Mouse (Mus musculus): Measurements from ENCODE around the gene Zmat5. TPM values are rescaled to one million over a fixed set of nuclear protein-coding genes. Genes with fewer than 3 reads are reported as not detected.

Zmat5 gene
- total RNA-seq, 4 experiments from 2014 or later, result 46.3 to 69.2 (median 59.1) TPM

DNA sequence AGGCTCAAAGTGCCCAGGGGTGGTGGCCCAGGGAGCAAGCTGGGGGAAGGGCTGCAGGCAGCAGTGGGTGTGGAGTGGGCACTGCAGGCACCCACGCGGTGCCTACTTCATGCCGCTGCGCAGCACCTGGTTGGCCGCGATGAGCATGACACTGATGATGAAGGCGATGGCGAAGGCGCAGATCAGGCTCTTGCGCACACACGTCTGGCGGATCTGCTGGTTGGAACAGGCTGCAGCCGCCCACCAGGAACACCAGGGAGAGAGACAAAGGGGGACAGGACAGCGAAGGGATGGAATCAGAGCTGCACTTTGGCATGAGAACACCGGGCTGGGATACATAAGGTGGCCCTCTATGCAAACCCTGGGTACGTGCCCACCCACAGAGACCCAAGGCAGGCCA lies 34.2 kb downstream of the Zmat5 start:
- DNase-seq, result no peak

DNA sequence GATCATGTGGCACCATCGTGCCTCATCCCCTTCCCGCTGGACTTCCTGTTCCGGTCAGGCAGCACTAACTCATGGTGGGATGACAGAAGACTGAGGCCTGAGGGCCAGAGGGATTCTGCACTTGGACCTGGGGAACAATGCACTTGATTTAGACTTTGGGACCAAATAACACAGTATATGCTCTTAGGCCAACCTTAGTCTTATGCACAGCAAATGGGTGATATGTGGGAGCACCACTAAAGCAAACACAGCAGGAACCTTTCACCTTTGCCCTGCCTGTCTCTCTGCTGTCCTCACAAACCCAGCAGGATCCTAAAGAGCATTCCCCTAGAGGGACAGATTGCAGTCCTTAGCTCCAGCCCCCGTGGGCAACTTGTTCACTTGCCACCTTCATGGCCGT lies 36.3 kb downstream of the Zmat5 start:
- no peak for DNase-seq

DNA sequence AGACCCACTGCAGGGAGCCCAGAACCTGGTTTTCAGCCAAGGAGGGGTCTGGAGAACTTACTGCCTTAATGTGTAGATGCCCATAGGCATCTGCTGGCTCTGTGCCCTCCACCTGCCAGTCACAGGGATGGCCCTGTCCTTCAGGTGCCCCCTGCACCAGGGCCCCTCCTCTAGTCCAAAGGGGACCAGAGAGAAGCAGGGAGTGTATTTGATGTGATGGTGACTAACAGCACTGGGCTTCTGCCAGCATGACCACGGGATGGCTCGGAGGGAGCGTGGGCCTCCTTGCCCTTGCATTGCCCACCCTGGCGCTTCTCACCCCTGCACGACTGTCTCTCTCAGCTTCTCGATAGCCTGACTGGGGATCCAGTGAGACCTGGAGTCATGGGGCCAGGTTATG lies 40.2 kb downstream of the Zmat5 start:
- no peak for DNase-seq

DNA sequence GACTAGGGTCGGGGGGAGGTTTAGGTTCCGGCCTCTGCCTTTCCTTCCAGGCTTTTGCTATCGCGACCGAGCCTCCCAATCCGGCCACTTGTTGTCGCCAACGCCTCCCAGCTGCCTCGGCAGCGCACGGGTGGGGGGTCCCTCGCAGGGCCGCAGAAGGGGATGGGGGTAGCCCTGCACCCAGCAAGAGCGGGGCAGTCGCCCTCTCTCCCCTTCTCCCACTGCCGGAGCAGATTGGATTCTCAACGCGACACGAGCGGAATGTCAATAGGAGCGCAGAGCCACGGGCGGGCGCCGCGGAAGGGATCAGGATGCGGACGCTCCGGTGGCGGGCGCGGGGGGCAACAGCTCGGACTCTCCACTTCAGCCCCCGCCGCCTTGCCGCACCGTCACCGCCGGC lies 41.5 kb downstream of the Zmat5 start:
- DNase-seq, result no peak

DNA sequence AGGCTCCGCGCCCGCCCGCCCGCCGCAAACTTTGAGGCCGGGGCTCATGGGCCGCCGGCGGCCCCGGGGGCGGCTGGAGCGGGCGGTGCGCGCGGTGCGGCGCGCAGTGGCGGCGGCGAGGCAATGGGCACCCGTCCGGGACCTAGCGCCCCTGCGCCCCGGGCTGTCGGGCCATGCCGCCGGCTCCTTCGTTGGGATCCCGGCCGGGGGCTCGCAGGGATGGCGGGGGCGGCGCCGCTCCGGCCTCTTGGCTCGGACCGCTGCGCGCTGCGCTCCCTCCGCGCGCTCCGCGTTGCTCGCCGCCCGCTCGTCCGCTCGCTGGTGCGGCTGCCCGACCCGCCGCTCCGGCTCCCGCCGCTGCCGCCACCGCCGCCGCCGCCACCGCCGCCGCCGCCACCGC lies 42.3 kb downstream of the Zmat5 start, which contains the start of gene Cabp7:
Gene Cabp7 (minus strand): TSS at position 46 of the 400 bp plus-strand sequence.
- DNase-seq, result no peak

DNA sequence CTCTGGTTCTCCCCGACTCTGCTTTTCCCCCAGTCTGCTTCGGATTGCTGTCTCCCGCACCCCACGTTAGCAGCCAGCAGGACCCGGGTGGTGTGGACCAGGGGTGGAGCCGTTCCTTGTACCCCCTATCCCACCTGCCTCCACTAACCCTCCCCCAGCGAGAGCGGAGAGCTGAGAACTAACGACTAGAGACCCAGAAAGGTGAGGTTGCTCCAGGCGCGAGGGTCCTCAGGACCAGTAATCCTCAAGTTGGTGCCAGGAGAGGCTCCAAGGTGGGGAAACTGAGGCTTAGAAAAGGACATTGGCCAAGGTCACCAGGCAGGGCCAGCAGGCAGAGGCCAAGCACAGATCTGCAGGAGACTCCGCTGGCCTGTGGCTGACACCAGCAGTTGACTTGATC lies 42.8 kb downstream of the Zmat5 start:
- DNase-seq, result no peak

DNA sequence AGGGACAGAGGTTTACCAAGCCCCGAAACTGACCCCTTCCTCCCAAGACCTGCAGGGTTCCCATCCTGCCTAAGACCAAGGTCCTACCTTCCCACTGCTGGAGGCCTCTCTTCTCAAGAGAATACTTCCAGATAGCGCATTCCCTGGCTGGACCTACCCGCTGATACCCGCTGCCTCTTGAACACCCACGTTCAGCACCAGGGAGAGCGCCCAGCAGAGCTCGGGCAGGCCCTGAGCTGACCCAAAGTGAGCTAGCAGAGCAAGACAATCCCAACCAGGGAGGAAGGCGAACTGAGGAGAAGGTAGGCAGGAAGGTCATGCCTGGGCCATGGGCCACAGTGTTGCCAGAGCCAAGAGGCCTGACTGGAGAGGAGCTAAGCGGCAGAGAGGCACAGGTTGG lies 45.8 kb downstream of the Zmat5 start:
- peak; percentile 58 for DNase-seq

DNA sequence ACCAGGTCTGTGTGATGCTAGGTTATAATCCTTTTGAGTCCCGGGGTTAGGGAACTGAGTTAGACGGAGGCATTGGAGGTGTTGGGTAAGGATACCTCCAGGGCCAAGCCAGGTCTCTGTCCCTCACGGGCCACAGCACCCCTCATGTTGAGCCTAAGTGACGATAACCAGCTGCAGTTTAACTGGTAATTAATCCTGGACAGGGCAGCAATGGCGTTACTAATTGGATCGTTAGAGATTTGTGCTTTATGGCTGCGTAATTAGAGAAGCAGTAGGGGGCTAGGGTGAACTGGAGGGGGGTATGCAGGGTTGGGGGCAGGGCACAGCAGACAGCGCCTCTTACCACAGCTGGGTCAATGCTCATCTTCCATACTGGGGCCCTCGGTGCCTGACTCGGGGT lies 48.4 kb downstream of the Zmat5 start:
- no peak for DNase-seq

DNA sequence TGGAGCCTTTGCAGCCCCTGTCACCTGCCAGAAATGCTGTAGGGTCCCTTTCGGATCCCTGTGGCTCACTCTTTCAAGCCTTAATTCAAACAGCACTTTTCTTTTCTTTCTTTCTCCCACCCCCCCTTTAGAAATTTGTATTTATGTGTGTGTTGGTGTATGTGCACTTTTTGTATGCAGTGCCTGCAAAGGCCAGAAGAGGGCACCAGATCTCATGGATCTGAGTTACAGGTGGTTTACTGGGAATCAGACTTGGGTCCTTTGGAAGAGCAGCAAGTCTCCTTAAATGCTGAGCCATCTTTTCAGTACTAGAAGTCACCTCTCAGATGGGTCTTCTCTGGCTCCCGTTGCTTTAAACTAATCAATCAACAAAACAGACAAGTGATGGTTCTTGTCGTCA lies 49.6 kb downstream of the Zmat5 start:
- DNase-seq, result no peak

DNA sequence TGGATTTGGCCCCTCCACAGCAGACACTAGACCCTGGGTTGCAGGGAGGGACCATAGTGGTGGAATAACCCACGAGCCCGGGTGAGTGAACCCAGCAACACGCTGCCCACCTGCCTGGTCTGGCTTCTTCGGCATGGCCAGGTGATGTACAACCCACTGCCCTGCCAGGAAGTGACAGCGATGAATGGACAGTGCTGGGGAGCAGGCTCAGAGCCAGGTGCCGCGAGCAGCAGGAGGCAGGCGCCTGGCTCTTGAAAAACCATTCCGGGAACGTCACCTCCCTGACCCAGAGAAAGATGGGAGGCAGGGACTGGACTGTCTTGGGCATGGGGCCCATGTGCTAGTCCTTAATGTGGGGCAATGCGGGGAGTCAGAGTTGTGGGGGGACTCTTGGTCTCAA lies 50.4 kb downstream of the Zmat5 start:
- no peak for DNase-seq

DNA sequence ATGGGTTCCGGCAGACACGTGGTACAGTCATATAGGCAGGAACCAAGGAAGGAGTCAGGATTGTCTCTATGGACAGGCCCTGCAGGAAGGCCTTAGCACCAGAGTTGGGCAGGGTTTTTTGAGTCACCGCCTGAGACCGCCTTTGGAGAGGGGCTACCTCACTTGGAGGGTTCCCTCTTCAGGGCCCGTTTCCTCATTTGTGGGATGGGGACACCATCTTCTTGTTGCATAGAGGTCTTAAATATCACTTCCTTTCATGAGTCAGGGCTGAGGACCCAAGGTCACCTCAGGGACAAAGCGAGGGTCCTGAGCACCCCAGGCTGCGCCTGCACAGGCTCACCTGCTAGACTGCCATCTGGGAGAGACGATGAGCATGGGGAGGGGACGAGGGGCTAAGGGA lies 52.0 kb downstream of the Zmat5 start:
- DNase-seq, result no peak

DNA sequence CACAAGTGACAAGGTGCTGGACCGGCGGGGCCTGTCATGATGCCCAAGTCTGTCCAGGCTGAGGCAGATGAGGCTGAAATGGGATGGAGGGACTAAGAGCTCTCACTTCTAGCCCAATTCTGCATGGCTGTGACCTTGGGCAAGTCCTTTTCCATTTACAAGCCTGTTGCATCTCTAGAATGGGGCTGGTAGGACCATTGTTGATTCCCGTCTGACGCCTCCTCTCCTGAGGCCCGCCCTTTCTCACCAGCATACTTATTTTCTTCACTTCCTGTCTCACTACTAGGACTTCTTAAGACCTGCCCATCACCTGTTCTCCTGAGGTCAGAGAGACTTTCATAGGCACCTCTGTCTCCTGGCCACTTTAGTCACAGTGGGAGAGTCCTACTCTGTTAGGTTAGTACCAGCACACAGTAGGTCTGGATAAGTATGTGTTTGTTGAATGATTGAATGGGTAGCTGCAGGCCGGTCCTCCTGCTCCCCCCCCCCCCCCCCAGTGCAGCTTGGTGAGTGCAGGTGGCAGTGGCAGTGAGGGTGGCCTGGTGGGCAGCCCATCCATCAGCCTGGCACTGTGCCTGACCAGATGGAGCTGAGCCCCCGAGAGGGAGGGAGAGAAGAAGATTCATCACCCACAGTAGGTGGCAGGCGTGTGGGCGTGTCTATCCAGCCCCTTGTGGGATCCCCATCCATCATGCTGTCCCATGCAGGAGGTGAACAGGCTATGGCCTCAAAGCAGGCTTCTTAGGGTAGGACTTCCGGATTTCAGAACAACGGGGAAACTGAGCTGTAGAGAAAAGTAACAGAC lies 52.7 kb downstream of the Zmat5 start:
- DNase-seq, result no peak

DNA sequence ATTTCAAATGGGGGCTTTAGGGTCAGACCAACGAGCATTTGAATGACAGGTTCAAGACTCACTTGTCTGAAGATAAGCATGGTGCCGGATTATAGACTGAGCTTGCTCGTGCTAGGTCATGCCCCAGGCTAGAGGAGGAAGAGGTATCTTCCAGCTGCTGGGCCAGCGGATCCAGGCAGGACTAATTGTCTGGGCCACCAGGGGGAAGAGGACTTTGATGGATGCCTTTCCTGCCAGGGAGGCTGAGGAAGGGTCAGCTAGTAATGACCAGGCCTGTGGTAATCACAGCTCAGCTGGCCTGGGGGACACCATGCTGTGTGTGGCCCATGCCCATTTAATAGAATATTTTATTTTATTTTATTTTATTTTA lies 53.3 kb downstream of the Zmat5 start:
- no peak for DNase-seq

DNA sequence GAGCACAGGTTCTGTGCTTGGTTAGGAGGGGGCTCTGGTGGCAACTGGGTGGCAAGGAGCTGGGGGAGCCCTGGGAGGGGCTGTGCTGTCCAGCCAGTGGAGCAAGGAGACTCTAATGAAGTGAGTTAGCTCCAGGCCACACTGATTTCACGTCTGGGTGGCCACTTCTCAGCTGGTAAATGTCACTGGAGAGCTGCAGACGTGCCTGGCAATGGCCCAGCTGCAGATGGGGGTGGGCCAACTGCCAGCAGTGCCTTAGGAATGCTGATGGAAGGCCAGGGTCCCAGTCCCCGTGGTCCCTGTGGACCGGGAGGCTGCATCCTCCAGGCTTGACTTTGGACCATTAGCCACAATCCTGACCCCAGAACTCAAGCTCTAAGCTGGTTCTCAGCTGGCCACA lies 56.0 kb downstream of the Zmat5 start:
- no peak for DNase-seq

DNA sequence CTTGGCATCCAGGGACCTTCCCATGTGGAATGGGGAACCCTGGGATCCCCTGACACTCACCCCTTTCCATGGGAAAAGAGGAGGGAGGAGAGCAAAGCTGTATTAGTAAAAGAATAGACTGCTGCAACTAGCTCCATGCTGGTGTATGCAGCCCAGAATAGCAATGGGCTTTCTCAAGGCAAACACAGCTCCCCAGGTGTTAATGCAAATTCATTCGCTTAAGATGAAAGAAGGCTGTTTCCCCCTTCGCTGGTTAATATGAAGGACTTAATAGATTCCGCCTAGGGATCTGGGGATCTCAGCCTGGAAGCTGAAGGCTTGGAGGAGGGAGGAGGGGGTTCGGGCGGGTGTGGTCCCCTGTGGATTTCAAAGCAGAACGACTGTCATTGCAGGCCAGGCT lies 57.5 kb downstream of the Zmat5 start:
- no peak for DNase-seq

DNA sequence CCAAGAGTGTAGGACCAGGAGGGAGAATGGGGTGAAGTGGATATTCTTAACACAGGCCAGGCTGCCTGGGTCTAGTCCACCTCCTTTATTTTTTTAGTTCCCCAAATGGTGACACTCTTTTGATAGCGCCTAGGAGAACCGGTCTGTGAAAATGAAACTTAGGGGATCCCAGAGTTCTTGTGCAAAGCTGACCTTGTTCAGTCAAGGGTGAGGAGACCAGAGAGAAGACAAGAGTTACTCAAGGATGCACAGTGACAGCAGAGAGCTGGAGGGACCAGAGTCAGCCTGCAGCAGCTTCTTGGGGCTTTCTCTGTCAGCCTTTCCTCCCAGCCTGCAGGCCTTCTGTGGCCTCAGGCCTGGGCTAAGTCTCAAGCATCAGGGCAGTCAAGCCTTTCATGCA lies 58.0 kb downstream of the Zmat5 start:
- DNase-seq, result no peak

DNA sequence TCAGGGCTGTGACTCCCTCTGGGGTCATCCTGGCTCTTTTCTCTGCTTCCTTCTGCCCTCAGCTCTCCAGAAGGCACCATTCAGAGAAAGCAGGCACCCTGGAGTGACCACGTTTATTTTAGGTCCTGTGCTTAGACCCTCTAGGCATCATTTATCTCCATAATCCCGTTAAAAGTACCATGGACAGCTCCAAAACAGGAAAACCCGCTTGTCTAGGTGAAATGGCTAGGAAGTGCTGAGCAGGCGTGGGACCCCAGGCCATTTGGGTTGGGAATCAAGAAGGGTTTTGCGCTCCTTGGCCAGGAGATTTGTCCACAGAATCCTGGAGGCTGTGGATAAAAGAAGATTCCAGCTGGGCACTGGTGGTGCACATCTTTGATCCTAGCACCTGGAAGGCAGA lies 59.2 kb downstream of the Zmat5 start:
- DNase-seq, result no peak

DNA sequence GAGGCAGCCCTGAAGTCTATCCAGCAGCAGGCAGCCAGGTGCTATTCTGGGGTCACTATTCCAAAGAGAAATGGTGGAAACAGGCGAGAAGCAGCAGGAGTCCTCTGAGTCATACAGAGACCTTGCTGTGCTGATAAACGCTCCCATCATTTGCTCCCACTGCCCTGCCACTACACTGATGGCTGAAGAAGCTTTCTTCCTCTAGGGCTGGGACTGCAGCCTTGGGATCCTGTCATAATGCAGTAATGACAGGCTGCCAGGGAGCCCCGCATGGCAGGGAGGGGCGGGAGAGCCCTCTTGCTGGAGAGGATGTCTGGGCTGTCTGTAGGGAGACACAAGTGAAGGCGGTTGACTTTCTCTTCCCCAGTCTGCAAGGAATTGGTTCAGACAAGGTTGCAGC lies 60.0 kb downstream of the Zmat5 start:
- DNase-seq, result peak; percentile 57

DNA sequence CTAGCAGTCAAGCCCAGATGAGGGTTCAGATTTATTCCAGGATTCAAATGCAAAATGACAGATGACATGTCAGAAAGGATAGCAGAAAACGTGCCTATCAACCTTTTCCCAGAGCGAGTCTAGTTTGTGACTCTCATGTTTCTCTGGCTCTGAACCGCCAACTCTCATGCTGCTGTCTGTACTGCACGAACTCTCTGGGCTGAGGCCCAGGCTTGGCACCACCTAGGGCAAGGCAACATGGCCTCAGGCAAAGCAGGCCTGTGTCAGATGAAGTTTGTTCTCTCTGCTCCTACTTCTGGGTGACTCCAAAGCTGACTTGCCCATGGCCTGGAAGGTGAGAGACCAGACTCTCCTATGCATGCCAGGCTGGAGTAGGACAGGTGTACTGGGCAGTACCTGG lies 63.9 kb downstream of the Zmat5 start:
- no peak for DNase-seq

DNA sequence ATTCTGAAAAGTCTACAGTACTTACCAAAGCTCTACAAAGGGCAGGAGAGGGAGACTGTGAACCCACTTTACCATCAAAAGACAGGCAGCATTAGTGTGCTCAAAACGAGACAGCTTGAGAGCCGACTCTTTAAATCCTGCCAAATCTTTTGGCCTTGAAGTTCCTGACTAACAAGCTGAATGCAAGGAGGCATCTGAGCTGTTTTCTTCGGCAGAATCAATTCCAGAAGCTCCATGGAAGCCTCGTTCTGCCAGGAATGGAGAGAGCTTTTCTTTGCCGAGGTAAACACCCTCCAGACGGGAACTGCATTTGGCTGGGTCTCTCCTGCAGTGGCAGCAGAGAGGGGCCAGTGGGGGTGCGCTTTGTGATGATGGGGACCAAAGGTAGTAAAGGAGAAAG lies 64.8 kb downstream of the Zmat5 start:
- no peak for DNase-seq

DNA sequence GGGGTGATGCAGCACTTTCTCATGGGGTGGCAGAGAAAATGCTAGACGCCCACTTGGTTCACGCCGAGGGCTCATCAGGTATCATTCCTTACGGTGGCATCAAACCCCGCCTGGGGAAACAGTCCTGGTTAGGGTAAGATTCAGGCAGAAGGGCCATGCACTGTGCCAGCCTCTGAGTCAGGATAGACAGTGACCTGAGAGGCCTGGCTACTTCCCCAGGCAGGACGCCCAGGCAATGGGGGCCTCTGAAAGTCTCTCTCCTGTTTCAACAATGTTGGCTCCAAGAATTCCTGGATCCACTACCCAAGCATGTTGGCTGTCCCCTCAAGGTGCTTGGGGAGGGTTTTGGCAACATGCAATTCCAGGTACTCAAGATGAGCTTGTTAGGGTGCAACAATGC lies 65.4 kb downstream of the Zmat5 start:
- no peak for DNase-seq

DNA sequence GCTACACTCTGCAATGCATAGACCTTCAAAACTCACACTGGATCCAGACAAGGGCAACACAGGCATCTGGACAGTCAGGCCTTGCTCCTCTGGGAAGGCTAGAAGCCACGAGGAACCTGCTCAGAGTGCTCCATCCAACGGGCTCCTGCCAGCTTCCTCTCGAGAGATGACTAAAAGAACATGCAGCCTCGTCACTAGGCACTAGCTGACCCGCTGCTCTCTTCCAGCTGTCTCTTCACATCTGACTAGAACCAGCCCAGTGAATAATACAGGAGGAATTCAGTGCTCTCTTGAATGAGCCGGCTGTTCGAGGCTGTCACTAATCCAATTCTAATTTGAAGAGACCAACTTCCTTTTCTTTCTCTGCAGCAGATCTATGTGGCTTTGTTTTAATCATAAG lies 67.3 kb downstream of the Zmat5 start:
- DNase-seq, result no peak

DNA sequence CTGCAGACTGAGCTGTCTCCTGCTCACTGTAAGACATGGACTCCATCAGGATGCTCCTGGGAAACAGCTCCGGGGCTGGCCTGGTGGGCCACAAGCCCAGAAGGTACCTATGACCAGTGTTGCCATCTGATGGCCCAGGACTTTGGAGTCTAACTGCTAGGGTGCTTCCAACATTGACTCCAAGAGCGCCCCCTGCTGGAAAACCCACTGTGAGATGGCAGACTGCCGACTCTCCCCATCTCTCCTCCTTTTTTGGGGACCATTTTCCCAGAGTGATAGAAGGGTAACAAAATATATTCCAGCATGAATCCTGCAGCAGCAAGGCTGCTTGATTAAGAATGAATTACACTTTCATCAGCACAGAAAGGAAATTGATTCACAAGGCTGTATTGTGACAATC lies 68.4 kb downstream of the Zmat5 start:
- peak; percentile 45 for DNase-seq

DNA sequence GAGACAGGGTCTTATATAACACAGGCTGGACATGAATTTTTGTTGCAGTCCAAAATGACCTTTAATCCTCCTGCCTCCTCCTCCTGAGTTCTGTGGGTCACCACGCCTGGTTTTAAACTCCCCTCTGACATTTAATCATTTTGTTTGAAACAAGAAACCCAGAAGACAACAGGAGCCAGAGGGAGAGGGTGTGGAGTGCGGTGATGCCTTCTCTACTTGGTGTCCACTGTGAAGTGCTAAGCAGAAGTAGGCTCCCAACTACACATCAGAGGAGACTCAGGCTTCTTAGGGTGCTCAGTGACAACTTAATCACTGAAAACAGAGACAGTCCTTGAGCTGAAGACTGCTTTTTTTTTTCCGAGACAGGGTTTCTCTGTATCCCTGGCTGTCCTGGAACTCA lies 76.4 kb downstream of the Zmat5 start:
- DNase-seq, result no peak

DNA sequence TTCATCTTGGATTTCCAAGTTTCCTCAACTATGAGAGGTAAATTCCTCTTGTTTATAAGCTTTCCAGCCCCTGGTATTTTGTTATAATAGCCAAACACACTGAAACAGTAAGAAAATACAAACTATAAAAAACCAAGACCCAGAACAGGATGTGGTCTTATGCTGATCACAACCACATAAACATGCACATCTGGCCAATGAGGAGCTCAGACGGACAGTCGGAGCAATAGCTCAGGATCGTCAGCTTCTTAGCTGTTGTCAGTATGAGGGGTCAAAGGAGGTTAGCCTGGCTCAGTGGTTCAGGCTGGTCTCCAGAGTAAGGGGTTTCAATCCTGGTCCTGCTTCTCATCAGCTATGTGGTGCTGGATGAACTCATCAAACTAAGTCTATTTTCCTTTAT lies 78.6 kb downstream of the Zmat5 start:
- DNase-seq, result no peak

All from adrenal gland, adult 8-10 months (tissue).